Mouse (Mus musculus) lung, embryonic 15.5 days (tissue): ENCODE results near the gene Zfp523. TPM values are rescaled to one million over a fixed set of nuclear protein-coding genes. Genes with fewer than 3 reads are reported as not detected.

ENCODE experiments used
- ATAC-seq: fragments of 200-750 bp; cut with Nextera tagmentation; 2 replicates; pipeline ENCODE4 v1.8.0; 2017; ENCODE audit warnings: moderate number of reproducible peaks, borderline replicate concordance; ENCODE audit not compliant: low FRiP score, low TSS enrichment; ENCODE audit errors: extremely low read depth
- H3K27ac ChIP-seq: fragments of 300-500 bp; sonication (generic); 2 replicates; pipeline ENCODE4 v1.5.1; 2015; ENCODE audit warnings: moderate library complexity, mild to moderate bottlenecking, inconsistent platforms
- H3K27me3 ChIP-seq: fragments of 300-500 bp; sonication (generic); 2 replicates; pipeline ENCODE4 v1.6.1; 2015; ENCODE audit warnings: inconsistent platforms
- H3K36me3 ChIP-seq: fragments of 300-500 bp; sonication (generic); 2 replicates; pipeline ENCODE4 v1.6.1; 2015; ENCODE audit warnings: inconsistent platforms
- H3K4me1 ChIP-seq: fragments of 300-500 bp; sonication (generic); 2 replicates; pipeline ENCODE4 v1.6.1; 2015; ENCODE audit warnings: inconsistent platforms
- H3K4me2 ChIP-seq: fragments of 300-500 bp; sonication (generic); 2 replicates; pipeline ENCODE4 v1.6.1; 2015; ENCODE audit warnings: inconsistent platforms, mild to moderate bottlenecking, moderate library complexity
- H3K4me3 ChIP-seq: fragments of 300-500 bp; sonication (generic); 2 replicates; pipeline ENCODE4 v1.5.1; 2015; ENCODE audit warnings: mild to moderate bottlenecking, inconsistent platforms
- H3K9ac ChIP-seq: fragments of 300-500 bp; sonication (generic); 2 replicates; pipeline ENCODE4 v1.6.1; 2015; ENCODE audit warnings: inconsistent platforms
- H3K9me3 ChIP-seq: fragments of 300-500 bp; sonication (generic); 2 replicates; pipeline ENCODE4 v1.6.1; 2016; ENCODE audit warnings: inconsistent platforms
- WGBS: fragments of 180-500 bp; shearing (Covaris S2); methylation state at CpG from one replicate; pipeline ENCODE4 v1.1.7; 2015; 5-methylcytosine and 5-hydroxymethylcytosine counted together
- polyA plus RNA-seq: library from polyadenylated mRNA; unstranded; fragments of >200 nt; fragmentation: Nextera tagmentation; extraction: Ambion mirVana; gene quantifications from 2 replicates; pipeline ENCODE4 v1.2.1, GENCODE M21; 2015

Gene Zfp523
- polyA plus RNA-seq, 1 experiment from 2014 or later, result 41.8 TPM

GRCm38 (mm10) chr17:28197646-28198045, 20.7 kb downstream of the Zfp523 start:
- no peaks in the 10 kb centered on the region for H3K9me3 ChIP-seq
- ATAC-seq, result no peak
- H3K4me2 ChIP-seq, result no peak overlapping the region
- H3K4me3 ChIP-seq, result no peak overlapping the region
- H3K36me3 ChIP-seq, result peaks cover 58% of the 10 kb centered on the region
- H3K9ac ChIP-seq, result no peak overlapping the region
- H3K4me1 ChIP-seq, result 0 out of 2 replicates have a peak, but pooled peaks cover 8% of the 10 kb centered on the region
- no peak overlapping the region for H3K27ac ChIP-seq
- 50% methylated on average over 18 of the region's 18 CpGs for WGBS
- no peaks in the 10 kb centered on the region for H3K27me3 ChIP-seq

DNA sequence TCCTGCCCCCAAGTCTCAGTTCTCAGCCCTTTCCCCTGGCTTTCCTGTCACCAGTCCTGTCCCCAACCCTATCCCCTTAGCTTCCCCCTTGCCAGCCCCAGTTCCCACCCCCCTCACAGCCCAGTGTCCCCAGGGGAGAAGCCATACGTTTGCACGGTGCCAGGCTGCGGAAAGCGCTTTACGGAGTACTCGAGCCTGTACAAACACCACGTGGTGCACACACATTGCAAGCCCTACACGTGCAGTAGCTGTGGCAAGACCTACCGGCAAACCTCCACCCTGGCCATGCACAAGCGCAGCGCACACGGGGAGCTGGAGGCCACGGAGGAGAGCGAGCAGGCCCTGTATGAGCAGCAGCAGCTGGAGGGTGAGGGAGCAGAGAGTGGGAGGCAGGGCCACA, 25.1 kb downstream of the Zfp523 start:
- ATAC-seq, result peak; percentile 66; the same call in 1 of the 2 replicates
- Histone ChIP-seq H3K4me1 (peaks cover 11% of the 10 kb centered on the region; the same call in 1 of the 2 replicates), H3K9ac (no peak overlapping the region), H3K9me3 (no peaks in the 10 kb centered on the region), H3K27ac (no peak overlapping the region), H3K4me2 (no peak overlapping the region), H3K27me3 (no peaks in the 10 kb centered on the region), H3K4me3 (no peak overlapping the region), H3K36me3 (peaks cover 52% of the 10 kb centered on the region; the same call in 1 of the 2 replicates)
- WGBS, result 62% methylated on average over 14 of the region's 14 CpGs

GRCm38 (mm10) chr17:28204052-28204720, 27.3 kb downstream of the Zfp523 start:
- H3K27ac ChIP-seq, result no peak overlapping the region
- peaks cover 14% of the 10 kb centered on the region for H3K4me1 ChIP-seq
- 41% methylated on average over 14 of the region's 14 CpGs for WGBS
- H3K9me3 ChIP-seq, result no peaks in the 10 kb centered on the region
- H3K4me2 ChIP-seq, result no peak overlapping the region
- H3K9ac ChIP-seq, result no peak overlapping the region
- H3K27me3 ChIP-seq, result no peaks in the 10 kb centered on the region
- H3K36me3 ChIP-seq, result peaks cover 40% of the 10 kb centered on the region; the same call in 1 of the 2 replicates
- no peak for ATAC-seq
- H3K4me3 ChIP-seq, result no peak overlapping the region

- Histone ChIP-seq H3K27ac (no peak overlapping the region), H3K9ac (no peak overlapping the region), H3K27me3 (no peaks in the 10 kb centered on the region), H3K36me3 (peaks cover 30% of the 10 kb centered on the region; the same call in 1 of the 2 replicates), H3K4me3 (no peak overlapping the region), H3K4me1 (peaks cover 14% of the 10 kb centered on the region), H3K4me2 (no peak overlapping the region), H3K9me3 (no peaks in the 10 kb centered on the region)
- no peak for ATAC-seq
- 86% methylated on average over 8 of the region's 8 CpGs for WGBS
Measured at GRCm38 (mm10) chr17:28205443-28205842, 28.5 kb downstream of the Zfp523 start.

- no peak overlapping the region for H3K4me3 ChIP-seq
- peaks cover 14% of the 10 kb centered on the region for H3K4me1 ChIP-seq
- H3K4me2 ChIP-seq, result no peak overlapping the region; the same call in 1 of the 2 replicates
- H3K36me3 ChIP-seq, result peaks cover 19% of the 10 kb centered on the region; the same call in 1 of the 2 replicates
- no peaks in the 10 kb centered on the region for H3K9me3 ChIP-seq
- WGBS, result 64% methylated on average over 8 of the region's 8 CpGs
- H3K9ac ChIP-seq, result 0 out of 2 replicates have a peak overlapping the region, but pooled peaks have one; percentile 16
- H3K27ac ChIP-seq, result peak overlapping the region; percentile 72
- H3K27me3 ChIP-seq, result no peaks in the 10 kb centered on the region
- no peak for ATAC-seq
Measured at GRCm38 (mm10) chr17:28207092-28207491, 30.2 kb downstream of the Zfp523 start.

DNA sequence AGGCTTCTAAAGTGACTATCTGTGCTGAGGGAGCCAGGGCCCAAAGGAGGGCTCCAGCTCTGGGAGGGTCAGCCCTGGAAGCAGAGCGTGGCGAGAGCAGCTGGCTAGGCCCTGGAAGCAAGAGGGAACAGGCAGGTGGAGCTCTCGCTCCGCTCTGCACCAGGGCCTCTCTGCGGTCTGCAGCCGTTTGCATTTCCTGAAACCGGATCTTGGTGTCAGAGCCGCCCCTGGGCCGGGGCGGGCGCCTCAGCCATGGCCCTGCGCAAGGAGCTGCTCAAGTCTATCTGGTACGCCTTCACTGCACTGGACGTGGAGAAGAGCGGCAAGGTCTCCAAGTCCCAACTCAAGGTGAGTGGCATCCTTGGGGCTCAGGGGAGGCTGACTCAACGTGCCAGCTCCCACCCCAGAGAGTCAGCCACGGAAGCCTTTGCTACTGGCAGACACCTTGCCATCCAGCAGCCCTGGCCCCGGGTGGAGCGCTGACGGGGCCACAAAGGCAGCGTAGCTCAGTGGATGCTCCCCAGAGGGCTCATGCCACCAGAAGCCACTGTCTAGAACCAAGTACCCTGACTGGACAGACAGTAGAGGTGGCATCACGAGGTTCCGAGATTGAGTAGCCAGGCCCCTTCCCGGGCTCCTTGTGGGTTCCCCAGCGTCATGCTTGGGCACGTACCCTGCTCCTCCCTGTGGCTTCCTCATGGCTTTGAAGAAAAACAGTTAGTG, 30.8 kb downstream of the Zfp523 start, which contains the start of gene Def6:
TSS of gene Def6 (plus strand) at position 188 of the 723 bp plus-strand sequence.
- Histone ChIP-seq H3K27ac (peak within 1 kb of the TSS; percentile 72), H3K9ac (peak within 1 kb of the TSS; percentile 47), H3K27me3 (no peaks in the 10 kb centered on the region), H3K4me3 (peak within 1 kb of the TSS; percentile 30), H3K36me3 (peaks cover 13% of the 10 kb centered on the region; the same call in 1 of the 2 replicates), H3K4me1 (peaks cover 14% of the 10 kb centered on the region), H3K4me2 (peak within 1 kb of the TSS; percentile 57), H3K9me3 (no peaks in the 10 kb centered on the region)
- WGBS, result 18% methylated on average over 26 of the region's 26 CpGs
- peak; percentile 87 for ATAC-seq

GRCm38 (mm10) chr17:28208314-28208612, 31.3 kb downstream of the Zfp523 start:
- H3K27ac ChIP-seq, result no peak overlapping the region
- H3K9ac ChIP-seq, result no peak overlapping the region
- H3K36me3 ChIP-seq, result peaks cover 8% of the 10 kb centered on the region; the same call in 1 of the 2 replicates
- no peaks in the 10 kb centered on the region for H3K27me3 ChIP-seq
- H3K4me2 ChIP-seq, result peak overlapping the region; percentile 57
- peak overlapping the region; percentile 30 for H3K4me3 ChIP-seq
- H3K4me1 ChIP-seq, result peaks cover 14% of the 10 kb centered on the region
- no peaks in the 10 kb centered on the region for H3K9me3 ChIP-seq
- WGBS, result 78% methylated on average over 8 of the region's 8 CpGs
- no peak for ATAC-seq

DNA sequence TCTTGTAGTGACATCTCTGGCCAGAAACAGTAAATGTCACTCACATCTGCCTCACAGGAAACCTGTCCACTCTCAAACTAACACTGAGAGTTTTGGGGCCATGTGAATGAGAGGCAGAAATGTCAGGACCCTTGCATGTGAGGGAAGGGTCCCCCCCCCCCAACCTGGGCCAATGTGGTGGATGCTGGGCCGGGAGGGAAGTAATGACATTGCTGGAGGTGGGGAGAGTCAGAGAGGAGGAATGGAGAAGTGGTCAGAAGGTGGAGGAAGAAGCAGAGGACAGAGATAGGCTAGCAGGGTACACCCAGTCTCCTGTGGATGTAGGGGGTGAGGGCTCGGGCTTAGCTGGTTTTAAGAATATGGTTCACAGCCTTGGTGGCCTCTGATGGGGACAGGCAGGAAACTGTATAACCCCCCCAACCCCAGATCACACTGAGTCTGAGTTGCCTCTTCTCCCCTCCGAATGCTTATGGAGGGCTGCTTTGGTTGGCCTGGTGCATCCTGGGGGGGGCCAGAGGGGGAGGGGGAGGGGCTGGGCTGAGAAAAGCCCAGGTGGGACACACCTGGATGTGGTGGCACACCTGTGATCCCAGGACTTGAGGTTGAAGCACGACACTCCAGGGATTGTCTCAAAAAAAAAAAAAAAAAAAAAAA, 32.7 kb downstream of the Zfp523 start:
- no peak overlapping the region for H3K4me2 ChIP-seq
- H3K9me3 ChIP-seq, result no peaks in the 10 kb centered on the region
- H3K36me3 ChIP-seq, result 0 out of 2 replicates have a peak, but pooled peaks cover 3% of the 10 kb centered on the region
- no peak for ATAC-seq
- H3K27ac ChIP-seq, result no peak overlapping the region
- no peak overlapping the region for H3K4me3 ChIP-seq
- H3K9ac ChIP-seq, result no peak overlapping the region
- H3K4me1 ChIP-seq, result peaks cover 14% of the 10 kb centered on the region
- H3K27me3 ChIP-seq, result no peaks in the 10 kb centered on the region
- 61% methylated on average over 4 of the region's 4 CpGs for WGBS

- no peak for ATAC-seq
- 49% methylated on average over 6 of the region's 6 CpGs for WGBS
- H3K4me2 ChIP-seq, result no peak overlapping the region
- H3K27ac ChIP-seq, result no peak overlapping the region
- H3K4me1 ChIP-seq, result peaks cover 12% of the 10 kb centered on the region
- H3K36me3 ChIP-seq, result no peaks in the 10 kb centered on the region
- H3K9ac ChIP-seq, result no peak overlapping the region
- no peaks in the 10 kb centered on the region for H3K9me3 ChIP-seq
- H3K27me3 ChIP-seq, result no peaks in the 10 kb centered on the region
- H3K4me3 ChIP-seq, result no peak overlapping the region
Measured at GRCm38 (mm10) chr17:28211921-28212341, 35.0 kb downstream of the Zfp523 start.

DNA sequence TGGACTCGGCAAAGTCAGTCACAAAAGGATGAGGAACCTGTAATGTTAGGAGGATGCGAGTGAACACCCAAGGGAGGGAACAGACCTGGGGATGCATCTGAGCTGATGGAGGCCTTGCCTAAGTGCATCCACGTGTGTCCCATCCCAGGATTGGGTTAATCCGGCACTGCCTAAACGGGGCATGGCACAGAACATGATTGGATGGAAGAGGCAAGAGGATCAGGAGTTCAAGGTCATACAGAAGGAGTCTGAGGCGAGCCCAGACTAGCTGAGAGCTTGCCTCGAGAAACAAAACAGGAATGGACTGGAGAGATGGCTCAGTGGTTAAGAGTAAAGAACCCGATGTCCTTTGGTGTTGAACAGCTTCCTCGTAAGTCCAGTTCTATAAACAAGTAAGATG, 35.5 kb downstream of the Zfp523 start:
- H3K36me3 ChIP-seq, result no peaks in the 10 kb centered on the region
- no peak overlapping the region for H3K4me2 ChIP-seq
- no peak overlapping the region for H3K27ac ChIP-seq
- H3K27me3 ChIP-seq, result no peaks in the 10 kb centered on the region
- ATAC-seq, result no peak
- H3K4me3 ChIP-seq, result no peak overlapping the region
- no peak overlapping the region for H3K9ac ChIP-seq
- 53% methylated on average over 9 of the region's 9 CpGs for WGBS
- H3K9me3 ChIP-seq, result no peaks in the 10 kb centered on the region
- H3K4me1 ChIP-seq, result peaks cover 8% of the 10 kb centered on the region

DNA sequence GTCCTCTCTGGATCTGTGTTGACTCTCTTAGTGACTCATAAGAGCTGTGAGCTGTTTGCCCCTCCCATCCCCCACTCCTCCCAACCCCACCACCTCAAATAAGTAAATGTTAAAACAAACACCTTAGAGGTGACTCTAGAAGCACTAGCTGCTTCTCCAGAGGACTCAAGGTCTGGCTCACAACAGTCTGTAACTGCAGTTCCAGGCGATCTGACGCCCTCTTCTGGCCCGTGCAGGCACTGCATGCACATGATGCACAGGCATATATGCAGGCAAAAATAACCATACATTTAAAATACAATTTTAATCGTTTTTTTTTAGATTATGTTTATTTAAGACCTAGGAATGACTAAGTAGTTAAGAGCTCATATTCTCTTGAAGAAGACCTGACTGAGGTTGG, 36.3 kb downstream of the Zfp523 start:
- 27% methylated on average over 4 of the region's 4 CpGs for WGBS
- no peak for ATAC-seq
- no peaks in the 10 kb centered on the region for H3K27me3 ChIP-seq
- H3K27ac ChIP-seq, result no peak overlapping the region
- no peak overlapping the region for H3K9ac ChIP-seq
- peaks cover 8% of the 10 kb centered on the region for H3K4me1 ChIP-seq
- H3K36me3 ChIP-seq, result no peaks in the 10 kb centered on the region
- no peaks in the 10 kb centered on the region for H3K9me3 ChIP-seq
- no peak overlapping the region for H3K4me3 ChIP-seq
- no peak overlapping the region for H3K4me2 ChIP-seq

DNA sequence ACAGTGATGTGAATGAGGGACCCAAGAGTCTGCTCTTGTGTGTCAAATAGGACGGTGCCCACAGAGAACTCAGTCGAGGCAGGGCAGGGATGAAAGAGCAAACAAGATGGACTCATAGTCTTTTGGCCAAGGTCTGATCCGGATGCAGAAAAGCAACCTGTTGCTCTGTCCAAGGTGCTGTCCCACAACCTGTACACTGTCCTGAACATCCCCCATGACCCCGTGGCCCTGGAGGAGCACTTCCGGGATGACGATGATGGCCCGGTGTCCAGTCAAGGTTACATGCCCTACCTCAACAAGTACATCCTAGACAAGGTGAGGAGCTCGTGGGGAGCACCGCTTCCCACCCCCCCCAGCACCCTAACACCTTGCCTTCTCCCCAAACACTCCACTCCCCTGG, 39.9 kb downstream of the Zfp523 start:
- Histone ChIP-seq H3K9me3 (no peaks in the 10 kb centered on the region), H3K4me1 (peaks cover 11% of the 10 kb centered on the region), H3K27me3 (no peaks in the 10 kb centered on the region), H3K4me3 (no peak overlapping the region), H3K27ac (no peak overlapping the region), H3K36me3 (no peaks in the 10 kb centered on the region), H3K4me2 (no peak overlapping the region), H3K9ac (no peak overlapping the region)
- ATAC-seq, result no peak
- WGBS, result 86% methylated on average over 9 of the region's 9 CpGs
